Mouse (Mus musculus) heart, adult 9 months (tissue): Measurements from ENCODE around the gene Banp.

Experiments used
- DNase-seq, 2 experiments: peaks; one replicate each; pipeline ENCODE4 v3.0.0; 2022; ENCODE audit warnings: low spot score in 2 of 2

Banp gene

GRCm38 (mm10) chr8:121926266-121926665 is 23.3 kb upstream of the Banp start:
- no peak for DNase-seq

- no peak for DNase-seq
Observed at GRCm38 (mm10) chr8:121927316-121927715, 22.2 kb upstream of the Banp start.

GRCm38 (mm10) chr8:121930047-121930446 is 19.5 kb upstream of the Banp start:
- DNase-seq: no peak

GRCm38 (mm10) chr8:121931571-121931970 is 18.0 kb upstream of the Banp start:
- no peak for DNase-seq

- DNase-seq: no peak
Observed at GRCm38 (mm10) chr8:121932026-121932667, 17.4 kb upstream of the Banp start.

- DNase-seq: no peak
Observed at GRCm38 (mm10) chr8:121932668-121933520, 16.7 kb upstream of the Banp start.

- no peak for DNase-seq
Observed at GRCm38 (mm10) chr8:121934506-121934905, 15.0 kb upstream of the Banp start.

GRCm38 (mm10) chr8:121934923-121935322 is 14.6 kb upstream of the Banp start:
- DNase-seq: no peak

- no peak for DNase-seq
Observed at GRCm38 (mm10) chr8:121935341-121936294, 13.9 kb upstream of the Banp start.

- DNase-seq: no peak
Observed at GRCm38 (mm10) chr8:121936391-121936790, 13.2 kb upstream of the Banp start.

- DNase-seq: no peak
Observed at GRCm38 (mm10) chr8:121938732-121939131, 10.8 kb upstream of the Banp start.

- DNase-seq: peak in 1 of 2 experiments; percentile 62
Observed at GRCm38 (mm10) chr8:121943057-121943540, 6.5 kb upstream of the Banp start.

- DNase-seq: no peak
Observed at GRCm38 (mm10) chr8:121943716-121944115, 5.8 kb upstream of the Banp start.

GRCm38 (mm10) chr8:121944831-121945230 is 4.7 kb upstream of the Banp start, which contains the start of gene Car5a:
TSS of gene Car5a (minus strand) at chr8:121944904.
- no peak for DNase-seq

- DNase-seq: no peak
Observed at GRCm38 (mm10) chr8:121946351-121946750, 3.2 kb upstream of the Banp start.

GRCm38 (mm10) chr8:121947047-121947752 is 2.4 kb upstream of the Banp start:
- no peak for DNase-seq

GRCm38 (mm10) chr8:121947753-121948141 is 1.8 kb upstream of the Banp start:
- DNase-seq: peak; percentile 91 to 93

- DNase-seq: no peak
Observed at GRCm38 (mm10) chr8:121948321-121949145, 1.0 kb upstream of the Banp start.

- peak; percentile 97 to 99 for DNase-seq
Observed at GRCm38 (mm10) chr8:121949941-121950748, 595 bp downstream of the Banp start.
